Mouse (Mus musculus) intestine, embryonic 15.5 days (tissue): ENCODE results near the gene Prr15. TPM values are rescaled to one million over a fixed set of nuclear protein-coding genes. Genes with fewer than 3 reads are reported as not detected.

Experiments used
- ATAC-seq: fragments of 200-750 bp; cut with Nextera tagmentation; 2 replicates; pipeline ENCODE4 v1.8.0; 2017; ENCODE audit warnings: moderate TSS enrichment, moderate library complexity
- H3K27ac ChIP-seq: fragments of 300-500 bp; sonication (generic); 2 replicates; pipeline ENCODE4 v1.5.1; 2015; ENCODE audit warnings: mild to moderate bottlenecking, inconsistent platforms
- H3K27me3 ChIP-seq: fragments of 300-500 bp; sonication (generic); replicated peaks from 2 replicates; pipeline ENCODE4 v1.6.1; 2015; ENCODE audit warnings: inconsistent platforms
- H3K36me3 ChIP-seq: fragments of 300-500 bp; sonication (generic); 2 replicates; pipeline ENCODE4 v1.6.1; 2015; ENCODE audit warnings: inconsistent platforms
- H3K4me1 ChIP-seq: fragments of 300-500 bp; sonication (generic); replicated peaks from 2 replicates; pipeline ENCODE4 v1.6.1; 2015; ENCODE audit warnings: inconsistent platforms
- H3K4me2 ChIP-seq: fragments of 300-500 bp; sonication (generic); replicated peaks from 2 replicates; pipeline ENCODE4 v1.6.1; 2015; ENCODE audit warnings: mild to moderate bottlenecking, inconsistent platforms
- H3K4me3 ChIP-seq: fragments of 300-500 bp; sonication (generic); replicated peaks from 2 replicates; pipeline ENCODE4 v1.5.1; 2015; ENCODE audit warnings: inconsistent platforms
- H3K9ac ChIP-seq: fragments of 300-500 bp; sonication (generic); 2 replicates; pipeline ENCODE4 v1.6.1; 2015; ENCODE audit warnings: inconsistent platforms
- H3K9me3 ChIP-seq: fragments of 300-500 bp; sonication (generic); 2 replicates; pipeline ENCODE4 v1.6.1; 2016; ENCODE audit warnings: inconsistent platforms
- WGBS: fragments of 180-500 bp; shearing (Covaris S2); methylation state at CpG from one replicate; pipeline ENCODE4 v1.1.7; 2015; 5-methylcytosine and 5-hydroxymethylcytosine counted together
- polyA plus RNA-seq: library from polyadenylated mRNA; unstranded; fragments of >200 nt; fragmentation: Nextera tagmentation; extraction: Ambion mirVana; gene quantifications from 2 replicates; pipeline ENCODE4 v1.2.1, GENCODE M21; 2015

Gene Prr15
- polyA plus RNA-seq, 1 experiment from 2014 or later: 11.7 TPM

GRCm38 (mm10) chr6:54305777-54306176 is 19.9 kb upstream of the Prr15 start:
- no peaks in the 10 kb centered on the region for H3K36me3 ChIP-seq
- H3K4me3 ChIP-seq: no peak overlapping the region
- H3K4me1 ChIP-seq: no peaks in the 10 kb centered on the region
- H3K4me2 ChIP-seq: no peak overlapping the region
- no peak overlapping the region for H3K27ac ChIP-seq
- no peaks in the 10 kb centered on the region for H3K27me3 ChIP-seq
- H3K9me3 ChIP-seq: no peaks in the 10 kb centered on the region
- ATAC-seq: no peak
- WGBS: 72% methylated on average over 1 of the region's 1 CpGs
- H3K9ac ChIP-seq: no peak overlapping the region

GRCm38 (mm10) chr6:54313071-54313470 is 12.6 kb upstream of the Prr15 start:
- Histone ChIP-seq H3K9me3 (no peaks in the 10 kb centered on the region), H3K36me3 (no peaks in the 10 kb centered on the region), H3K27me3 (no peaks in the 10 kb centered on the region), H3K4me3 (no peak overlapping the region), H3K4me1 (no peaks in the 10 kb centered on the region), H3K27ac (no peak overlapping the region), H3K4me2 (no peak overlapping the region), H3K9ac (no peak overlapping the region)
- WGBS: 91% methylated on average over 2 of the region's 2 CpGs
- ATAC-seq: no peak

DNA sequence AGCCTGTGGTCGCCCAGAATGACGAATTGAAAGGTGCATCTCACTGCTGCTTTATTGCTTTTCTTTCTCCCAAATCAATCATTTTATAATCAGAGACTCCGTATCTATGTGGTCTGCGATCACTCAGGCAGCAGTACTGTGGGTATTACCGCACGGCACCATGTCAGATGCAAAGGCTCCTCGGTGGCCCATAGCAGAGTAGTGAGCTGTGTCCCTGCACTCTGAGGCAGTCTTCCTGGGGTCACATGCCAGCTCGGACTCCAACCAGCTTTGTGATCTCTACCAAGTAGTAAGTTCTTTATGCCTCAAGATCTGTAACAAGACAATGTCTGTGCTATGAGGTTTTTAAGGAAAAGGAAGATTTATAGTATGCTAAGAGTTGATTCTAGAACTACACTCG is 7.0 kb upstream of the Prr15 start:
- H3K4me1 ChIP-seq: no peaks in the 10 kb centered on the region
- no peaks in the 10 kb centered on the region for H3K9me3 ChIP-seq
- H3K4me3 ChIP-seq: no peak overlapping the region
- no peaks in the 10 kb centered on the region for H3K27me3 ChIP-seq
- WGBS: 91% methylated on average over 9 of the region's 9 CpGs
- H3K27ac ChIP-seq: no peak overlapping the region
- H3K36me3 ChIP-seq: no peaks in the 10 kb centered on the region
- H3K4me2 ChIP-seq: no peak overlapping the region
- no peak overlapping the region for H3K9ac ChIP-seq
- ATAC-seq: no peak

- Histone ChIP-seq H3K27me3 (no peaks in the 10 kb centered on the region), H3K27ac (no peak overlapping the region), H3K9ac (no peak overlapping the region), H3K4me2 (no peak overlapping the region), H3K4me1 (no peaks in the 10 kb centered on the region), H3K9me3 (no peaks in the 10 kb centered on the region), H3K36me3 (no peaks in the 10 kb centered on the region), H3K4me3 (no peak overlapping the region)
- no peak for ATAC-seq
- WGBS: 68% methylated on average over 3 of the region's 3 CpGs
Measured at GRCm38 (mm10) chr6:54319198-54319597, 6.4 kb upstream of the Prr15 start.

GRCm38 (mm10) chr6:54320236-54320635 is 5.4 kb upstream of the Prr15 start:
- Histone ChIP-seq H3K4me1 (no peaks in the 10 kb centered on the region), H3K27ac (no peak overlapping the region), H3K36me3 (no peaks in the 10 kb centered on the region), H3K4me3 (no peak overlapping the region), H3K27me3 (no peaks in the 10 kb centered on the region), H3K9me3 (no peaks in the 10 kb centered on the region), H3K4me2 (no peak overlapping the region), H3K9ac (no peak overlapping the region)
- peak; percentile 47 for ATAC-seq
- 68% methylated on average over 1 of the region's 1 CpGs for WGBS

- H3K27me3 ChIP-seq: peaks cover 13% of the 10 kb centered on the region
- peak overlapping the region; percentile 56 for H3K9ac ChIP-seq
- H3K9me3 ChIP-seq: no peaks in the 10 kb centered on the region
- WGBS: under 1% methylated on average over 53 of the region's 53 CpGs
- H3K27ac ChIP-seq: peak overlapping the region; percentile 73
- peak; percentile 93 for ATAC-seq
- no peaks in the 10 kb centered on the region for H3K36me3 ChIP-seq
- peaks cover 16% of the 10 kb centered on the region; the same call in 1 of the 2 replicates for H3K4me1 ChIP-seq
- peak overlapping the region; percentile 95 for H3K4me2 ChIP-seq
- H3K4me3 ChIP-seq: peak overlapping the region; percentile 53
Measured at GRCm38 (mm10) chr6:54326671-54327625, 1.3 kb downstream of the Prr15 start.

GRCm38 (mm10) chr6:54327626-54328003 is 2.0 kb downstream of the Prr15 start:
- Histone ChIP-seq H3K4me1 (peaks cover 20% of the 10 kb centered on the region; the same call in 1 of the 2 replicates), H3K36me3 (no peaks in the 10 kb centered on the region), H3K9ac (peak overlapping the region; percentile 56), H3K27me3 (peaks cover 13% of the 10 kb centered on the region), H3K4me3 (peak overlapping the region; percentile 53), H3K27ac (peak overlapping the region; percentile 73), H3K9me3 (no peaks in the 10 kb centered on the region), H3K4me2 (peak overlapping the region; percentile 95)
- ATAC-seq: peak; percentile 31; the same call in 1 of the 2 replicates
- under 1% methylated on average over 28 of the region's 28 CpGs for WGBS

GRCm38 (mm10) chr6:54328783-54329182 is 3.1 kb downstream of the Prr15 start:
- H3K4me3 ChIP-seq: no peak overlapping the region
- H3K9me3 ChIP-seq: no peaks in the 10 kb centered on the region
- H3K9ac ChIP-seq: no peak overlapping the region
- H3K27me3 ChIP-seq: peaks cover 13% of the 10 kb centered on the region
- WGBS: 93% methylated on average over 5 of the region's 5 CpGs
- no peak overlapping the region for H3K27ac ChIP-seq
- peak overlapping the region; percentile 95 for H3K4me2 ChIP-seq
- H3K4me1 ChIP-seq: peaks cover 24% of the 10 kb centered on the region
- ATAC-seq: no peak
- H3K36me3 ChIP-seq: no peaks in the 10 kb centered on the region

- no peaks in the 10 kb centered on the region for H3K9me3 ChIP-seq
- no peak for ATAC-seq
- H3K27me3 ChIP-seq: peaks cover 13% of the 10 kb centered on the region
- H3K36me3 ChIP-seq: no peaks in the 10 kb centered on the region
- H3K9ac ChIP-seq: no peak overlapping the region
- no peak overlapping the region for H3K27ac ChIP-seq
- H3K4me1 ChIP-seq: peaks cover 24% of the 10 kb centered on the region
- peak overlapping the region; percentile 31; the same call in 1 of the 2 replicates for H3K4me2 ChIP-seq
- H3K4me3 ChIP-seq: no peak overlapping the region
- 82% methylated on average over 3 of the region's 3 CpGs for WGBS
Measured at GRCm38 (mm10) chr6:54329598-54329997, 4.0 kb downstream of the Prr15 start.

DNA sequence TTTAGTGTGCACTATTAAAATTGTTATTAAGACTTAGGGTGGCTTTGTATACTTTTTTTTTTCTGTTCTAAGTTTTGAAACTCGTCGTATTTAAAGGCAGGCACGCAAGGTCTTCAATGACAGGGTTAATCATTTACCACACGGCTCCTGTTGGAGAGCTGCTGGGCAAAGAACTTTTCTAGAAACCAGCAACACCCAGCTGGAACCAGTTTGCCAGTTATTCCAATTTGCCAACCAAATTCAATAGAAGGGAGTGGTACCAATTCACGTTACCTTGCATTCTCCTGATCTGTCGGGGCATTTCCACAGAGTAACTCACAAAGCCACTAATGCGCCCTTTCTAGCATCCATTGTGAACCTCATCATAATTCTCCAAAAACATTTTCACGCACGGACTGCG is 4.5 kb downstream of the Prr15 start:
- ATAC-seq: no peak
- H3K4me3 ChIP-seq: no peak overlapping the region
- no peak overlapping the region for H3K9ac ChIP-seq
- H3K4me2 ChIP-seq: peak overlapping the region; percentile 31; the same call in 1 of the 2 replicates
- no peaks in the 10 kb centered on the region for H3K9me3 ChIP-seq
- H3K27ac ChIP-seq: peak overlapping the region; percentile 18; the same call in 1 of the 2 replicates
- H3K4me1 ChIP-seq: peaks cover 24% of the 10 kb centered on the region
- H3K36me3 ChIP-seq: no peaks in the 10 kb centered on the region
- WGBS: 73% methylated on average over 10 of the region's 10 CpGs
- peaks cover 13% of the 10 kb centered on the region for H3K27me3 ChIP-seq

DNA sequence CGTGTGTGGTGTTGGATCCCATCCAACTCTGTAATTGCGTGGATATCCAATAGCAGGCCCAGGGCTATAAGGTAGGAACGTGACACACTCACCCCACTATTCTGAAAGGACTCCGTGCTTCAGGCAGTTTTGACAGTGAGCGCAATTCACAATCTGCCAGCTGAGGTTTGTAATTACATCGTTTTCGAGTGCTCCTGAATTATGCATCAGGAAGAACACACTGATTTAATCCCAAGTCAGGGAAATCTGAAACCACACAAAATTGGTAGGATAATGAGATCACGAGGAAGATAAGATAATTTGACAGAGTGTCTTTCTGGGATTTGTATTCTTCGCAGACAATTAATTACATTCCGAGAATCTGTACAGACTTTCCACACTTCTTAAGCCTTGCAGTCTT is 6.1 kb downstream of the Prr15 start:
- no peak overlapping the region for H3K27ac ChIP-seq
- H3K27me3 ChIP-seq: peaks cover 4% of the 10 kb centered on the region; the same call in 1 of the 2 replicates
- peaks cover 22% of the 10 kb centered on the region for H3K4me1 ChIP-seq
- no peak overlapping the region for H3K4me2 ChIP-seq
- H3K4me3 ChIP-seq: no peak overlapping the region
- 45% methylated on average over 10 of the region's 10 CpGs for WGBS
- H3K9me3 ChIP-seq: no peaks in the 10 kb centered on the region
- no peaks in the 10 kb centered on the region for H3K36me3 ChIP-seq
- ATAC-seq: no peak
- H3K9ac ChIP-seq: no peak overlapping the region

DNA sequence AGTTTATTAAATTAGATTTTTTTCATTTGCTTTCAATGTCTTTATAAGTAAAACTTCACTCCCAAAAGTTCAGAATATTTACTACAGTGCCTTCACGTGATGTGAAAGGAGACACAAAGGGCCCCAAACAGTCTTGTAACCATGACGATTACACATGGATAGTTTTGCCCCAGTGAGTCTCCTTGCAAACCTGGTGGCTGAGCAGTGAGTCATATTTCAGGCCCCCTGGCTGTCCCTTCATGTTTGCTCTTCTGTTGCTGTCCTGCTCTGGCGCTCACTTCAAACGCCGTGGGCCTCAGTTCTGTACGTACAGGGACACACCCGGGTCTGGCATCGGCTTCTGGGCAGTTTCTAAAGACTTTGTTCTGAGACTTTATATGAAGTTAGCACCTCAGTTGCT is 6.6 kb downstream of the Prr15 start:
- no peak overlapping the region for H3K4me3 ChIP-seq
- no peak overlapping the region for H3K9ac ChIP-seq
- ATAC-seq: peak; percentile 38
- WGBS: 32% methylated on average over 8 of the region's 8 CpGs
- H3K27me3 ChIP-seq: no peaks in the 10 kb centered on the region; the same call in 1 of the 2 replicates
- H3K27ac ChIP-seq: 0 out of 2 replicates have a peak overlapping the region, but pooled peaks have one; percentile 1
- no peaks in the 10 kb centered on the region for H3K36me3 ChIP-seq
- H3K4me2 ChIP-seq: peak overlapping the region; percentile 30
- no peaks in the 10 kb centered on the region for H3K9me3 ChIP-seq
- H3K4me1 ChIP-seq: peaks cover 17% of the 10 kb centered on the region
